Mouse (Mus musculus) right cerebral cortex, postnatal 25 days (tissue): ENCODE data around the gene Gm7697.
"Not testable (repeated sequence)": the region's sequence is repeated elsewhere in the genome, so short reads cannot be mapped to it uniquely, and the experiment has no call there.

Experiments
- DNase-seq: peaks from one replicate; pipeline ENCODE4 v3.0.0; 2022

Gm7697 gene

DNA sequence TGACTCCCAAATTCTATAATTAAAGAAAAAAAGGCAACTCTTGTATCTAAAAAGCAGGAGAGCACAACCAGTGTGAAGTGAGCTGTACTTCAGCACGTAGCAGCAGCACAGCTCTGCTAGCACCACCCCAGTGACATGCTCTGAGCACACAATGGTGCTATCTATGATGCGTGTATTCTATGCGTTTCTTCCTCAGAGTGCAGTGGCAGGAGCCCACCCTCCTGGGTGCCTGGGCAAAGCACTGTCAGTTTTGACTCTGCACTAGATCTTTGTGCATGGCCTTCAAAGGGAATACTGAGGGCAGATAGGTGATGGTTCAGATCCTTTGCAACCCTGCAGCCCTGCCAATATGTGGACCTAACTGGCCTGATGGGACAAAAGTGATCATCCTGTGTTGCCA, at the start of gene Gm7697:
TSS of gene Gm7697 (minus strand) at position 101 of the 400 bp plus-strand sequence.
- DNase-seq: not testable (repeated sequence)

DNA sequence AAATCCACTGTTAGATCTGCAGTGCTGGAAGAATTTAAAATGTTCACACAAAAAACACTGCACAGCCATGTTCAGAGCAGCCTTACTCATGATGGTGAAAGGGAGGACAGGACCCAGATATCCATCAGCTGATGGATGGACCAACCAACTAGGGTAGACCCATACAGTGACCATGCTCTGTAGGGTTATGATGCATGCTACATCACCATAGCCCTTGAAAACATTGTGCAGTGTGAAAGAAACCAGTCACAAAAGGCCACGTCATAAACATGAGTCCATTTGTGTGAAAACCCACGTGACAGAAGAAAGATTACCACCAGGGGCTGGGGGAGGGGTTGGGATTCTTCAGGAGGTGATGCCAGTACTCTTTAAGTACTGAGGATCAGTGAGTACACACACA, 28.5 kb upstream of the Gm7697 start:
- not testable (repeated sequence) for DNase-seq

DNA sequence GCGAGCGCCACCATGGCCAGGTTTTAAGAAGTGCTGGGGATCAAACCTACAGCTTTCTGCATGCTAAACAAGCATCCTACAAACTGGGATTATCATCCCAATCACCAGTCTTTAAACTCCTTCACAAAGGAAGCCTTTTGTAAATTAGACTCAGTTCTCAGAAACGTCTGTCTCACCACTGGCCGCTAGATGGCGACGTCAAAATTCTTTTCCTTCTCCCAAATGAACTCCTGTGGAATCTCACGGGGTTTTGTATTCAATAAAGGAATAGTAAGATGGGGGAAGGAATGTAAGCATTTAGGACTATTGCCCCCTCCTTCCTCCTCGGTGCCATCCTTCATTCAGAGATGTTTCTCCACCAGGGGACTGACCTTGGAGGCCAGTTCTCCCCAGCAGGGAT, 26.8 kb upstream of the Gm7697 start:
- DNase-seq: peak; percentile 58

- not testable (repeated sequence) for DNase-seq
Observed at GRCm38 (mm10) chr8:69548114-69548513, 25.3 kb upstream of the Gm7697 start.

GRCm38 (mm10) chr8:69547208-69547607, 24.4 kb upstream of the Gm7697 start:
- not testable (repeated sequence) for DNase-seq

- not testable (repeated sequence) for DNase-seq
Observed at GRCm38 (mm10) chr8:69545020-69545419, 22.2 kb upstream of the Gm7697 start.

- DNase-seq: not testable (repeated sequence)
Observed at GRCm38 (mm10) chr8:69544511-69544910, 21.7 kb upstream of the Gm7697 start.

DNA sequence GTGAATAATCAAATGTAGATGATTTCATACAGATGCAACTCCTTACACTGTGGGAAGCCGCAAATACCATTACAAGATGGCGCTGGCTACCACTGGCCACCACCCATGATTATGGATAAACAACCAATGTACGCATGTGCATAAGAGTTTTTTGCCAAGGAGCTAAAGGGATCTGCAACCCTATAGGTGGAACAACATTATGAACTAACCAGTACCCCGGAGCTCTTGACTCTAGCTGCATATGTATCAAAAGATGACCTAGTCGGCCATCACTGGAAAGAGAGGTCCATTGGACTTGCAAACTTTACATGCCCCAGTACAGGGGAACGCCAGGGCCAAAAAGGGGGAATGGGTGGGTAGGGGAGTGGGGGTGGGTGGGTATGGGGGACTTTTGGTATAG, 21.2 kb upstream of the Gm7697 start:
- DNase-seq: not testable (repeated sequence)

DNA sequence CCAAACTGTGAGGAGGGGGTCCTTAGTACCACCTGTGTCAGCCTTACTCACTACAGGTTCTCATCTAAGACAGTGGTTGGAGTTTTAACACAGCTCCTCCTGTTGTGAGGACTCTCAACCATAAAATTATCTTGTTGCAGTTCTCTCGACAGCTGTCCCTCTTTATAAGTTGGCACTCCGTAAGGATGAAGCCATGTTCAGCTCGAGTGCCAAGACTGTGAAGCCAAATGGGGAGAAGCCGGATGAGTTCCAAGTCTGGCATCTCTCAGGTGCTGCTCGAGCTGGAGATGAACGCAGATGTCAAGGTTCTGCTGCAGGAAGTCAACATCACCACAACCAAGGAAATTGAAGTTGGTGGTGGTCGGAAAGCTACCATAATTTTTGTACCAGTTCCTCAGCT, 18.0 kb upstream of the Gm7697 start:
- DNase-seq: not testable (repeated sequence)

GRCm38 (mm10) chr8:69540331-69540730, 17.6 kb upstream of the Gm7697 start:
- not testable (repeated sequence) for DNase-seq

DNA sequence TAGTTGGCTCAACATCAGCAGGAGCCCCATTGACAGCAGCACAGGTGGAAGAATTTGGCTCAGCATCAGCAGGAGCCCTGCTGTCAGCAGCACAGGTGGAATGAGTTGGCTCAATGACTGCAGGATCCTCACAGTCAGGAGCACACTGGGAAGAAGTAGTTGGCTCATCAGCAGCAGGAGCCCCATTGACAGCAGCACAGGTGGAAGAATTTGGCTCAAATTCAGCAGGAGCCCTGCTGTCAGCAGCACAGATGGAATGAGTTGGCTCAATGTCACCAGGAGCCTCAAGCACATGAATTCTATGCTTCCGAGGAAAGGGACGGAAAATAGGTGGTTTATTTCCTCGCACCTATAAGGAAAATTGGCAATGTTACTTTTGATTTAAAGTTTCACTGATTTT, 47.8 kb downstream of the Gm7697 start:
- DNase-seq: peak; percentile 3

- not testable (repeated sequence) for DNase-seq
Observed at GRCm38 (mm10) chr8:69453465-69453864, 69.3 kb downstream of the Gm7697 start, which contains the start of gene Gm9495. Gene Gm9495, minus strand, starts transcription at chr8:69453565.
